Mouse (Mus musculus): ENCODE results near the gene Sbf1.

The Sbf1 gene

GRCm38 (mm10) chr15:89275497-89275896, 39.6 kb downstream of the Sbf1 start:
- DNase-seq = peak; percentile 58

- DNase-seq = no peak
These were observed 50.6 kb downstream of the Sbf1 start for GRCm38 (mm10) chr15:89264485-89264884.

GRCm38 (mm10) chr15:89258997-89259396, 56.1 kb downstream of the Sbf1 start:
- DNase-seq = no peak

DNA sequence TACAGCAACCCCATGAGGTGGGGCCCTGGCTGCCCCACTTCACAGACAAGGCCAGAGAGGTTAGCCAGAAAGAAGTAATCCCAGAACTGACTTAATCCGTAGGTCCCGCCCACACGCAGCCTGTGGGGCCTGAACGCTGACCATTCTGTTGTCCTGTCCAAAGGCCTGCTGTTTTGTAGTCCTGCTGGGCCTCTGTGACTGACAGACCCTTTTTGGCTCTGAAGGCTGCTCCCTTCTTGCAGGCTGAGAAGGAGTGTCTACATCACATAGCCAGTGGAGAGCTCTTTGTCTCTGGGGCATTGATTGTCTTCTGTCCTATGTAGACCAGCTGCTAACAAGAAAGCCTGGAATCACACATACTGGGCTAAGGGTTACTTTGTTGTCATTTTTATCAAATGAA, 59.8 kb downstream of the Sbf1 start:
- DNase-seq = peak; percentile 18

DNA sequence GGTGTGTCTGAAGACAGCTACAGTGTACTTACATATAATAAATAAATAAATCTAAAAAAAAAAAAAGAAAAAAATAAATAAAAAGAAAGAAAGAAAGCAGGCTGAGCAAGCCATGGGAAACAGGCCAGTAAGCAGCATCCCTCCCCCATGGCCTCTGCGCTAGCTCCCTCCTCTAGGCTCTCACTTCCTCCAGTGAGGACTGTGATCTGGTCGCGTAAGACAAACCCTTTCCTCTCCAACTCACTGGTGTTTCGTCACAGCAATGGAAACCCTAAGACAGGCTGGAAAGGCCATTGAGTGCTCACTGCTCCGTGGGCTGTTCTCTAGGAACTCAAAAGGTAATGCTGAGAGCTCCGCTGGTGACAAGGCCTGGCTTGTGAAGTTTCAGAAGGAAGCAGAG, 66.0 kb downstream of the Sbf1 start:
- no peak for DNase-seq

DNA sequence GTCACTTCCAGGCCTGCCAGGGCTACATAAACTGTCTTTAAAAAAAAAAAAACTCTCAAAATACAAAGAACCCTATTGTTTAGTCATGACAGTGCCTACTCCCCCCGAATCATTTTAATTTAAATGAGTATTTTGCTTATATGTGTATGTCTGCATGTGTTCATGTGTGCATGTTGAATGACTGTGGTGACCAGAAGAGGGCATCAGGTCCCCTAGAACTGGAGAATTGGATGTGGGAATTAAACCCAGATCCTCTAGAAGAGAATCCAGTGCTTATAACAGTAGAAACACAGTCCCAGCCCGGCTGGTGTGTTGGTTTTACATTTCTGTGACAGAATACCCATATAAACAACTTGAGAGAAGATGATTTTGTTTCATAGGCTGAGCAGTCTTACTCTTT, 74.1 kb downstream of the Sbf1 start:
- DNase-seq = peak; percentile 20

- DNase-seq = no peak
These were observed 75.2 kb downstream of the Sbf1 start for GRCm38 (mm10) chr15:89239751-89240392.

All from retina, postnatal 1 day (tissue).